Mouse (Mus musculus) liver, adult (tissue): ENCODE results near the gene B4galnt1.
A peak's percentile ranks its signal among the peaks of the same experiment; 100 is the strongest.

Source experiments
- GATA4 ChIP-seq: IDR thresholded peaks from 2 replicates; pipeline ENCODE4 v1.6.1; 2014; ENCODE audit warnings: mild to moderate bottlenecking, low read length; ENCODE audit not compliant: insufficient replicate concordance

Gene B4galnt1

DNA sequence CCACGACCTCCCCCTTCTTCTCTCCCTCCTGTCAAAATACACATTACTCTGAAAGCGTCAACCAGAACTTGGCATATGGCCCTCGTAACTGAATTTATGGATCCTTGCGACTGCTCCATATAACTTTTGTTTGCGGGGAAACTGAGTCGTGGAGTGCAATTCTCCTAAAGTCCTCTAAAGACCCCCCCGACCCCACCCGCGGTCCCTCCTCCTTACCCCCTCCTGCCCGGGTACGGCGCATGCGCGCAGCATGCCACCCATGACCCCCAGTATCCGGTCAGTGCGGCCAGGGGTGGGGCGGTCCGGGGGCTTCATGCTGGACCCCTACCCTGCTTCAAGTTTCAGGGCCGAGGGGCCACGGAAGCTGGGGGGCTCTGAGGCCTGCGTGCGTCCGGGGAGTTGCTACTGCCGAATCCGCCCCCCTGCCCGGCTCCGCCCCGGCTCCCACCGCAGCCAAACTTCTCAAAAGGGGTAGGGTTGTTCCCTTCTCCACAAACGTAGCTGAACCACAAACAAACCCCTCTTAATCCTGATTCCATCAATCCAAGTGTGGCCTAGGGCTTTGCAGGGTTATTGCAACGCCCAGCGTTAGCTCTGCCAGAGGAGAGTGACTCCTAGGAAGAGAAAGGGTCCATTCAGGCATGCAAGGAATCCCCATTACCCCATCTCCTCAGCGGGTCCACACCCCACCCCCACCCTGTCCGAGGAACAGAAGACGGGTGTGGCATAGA, 24.8 kb downstream of the B4galnt1 start, which contains the start of gene Arhgef25:
Gene Arhgef25 (minus strand): TSS at position 433 of the 731 bp plus-strand sequence.
- TF ChIP-seq GATA4: no peak

DNA sequence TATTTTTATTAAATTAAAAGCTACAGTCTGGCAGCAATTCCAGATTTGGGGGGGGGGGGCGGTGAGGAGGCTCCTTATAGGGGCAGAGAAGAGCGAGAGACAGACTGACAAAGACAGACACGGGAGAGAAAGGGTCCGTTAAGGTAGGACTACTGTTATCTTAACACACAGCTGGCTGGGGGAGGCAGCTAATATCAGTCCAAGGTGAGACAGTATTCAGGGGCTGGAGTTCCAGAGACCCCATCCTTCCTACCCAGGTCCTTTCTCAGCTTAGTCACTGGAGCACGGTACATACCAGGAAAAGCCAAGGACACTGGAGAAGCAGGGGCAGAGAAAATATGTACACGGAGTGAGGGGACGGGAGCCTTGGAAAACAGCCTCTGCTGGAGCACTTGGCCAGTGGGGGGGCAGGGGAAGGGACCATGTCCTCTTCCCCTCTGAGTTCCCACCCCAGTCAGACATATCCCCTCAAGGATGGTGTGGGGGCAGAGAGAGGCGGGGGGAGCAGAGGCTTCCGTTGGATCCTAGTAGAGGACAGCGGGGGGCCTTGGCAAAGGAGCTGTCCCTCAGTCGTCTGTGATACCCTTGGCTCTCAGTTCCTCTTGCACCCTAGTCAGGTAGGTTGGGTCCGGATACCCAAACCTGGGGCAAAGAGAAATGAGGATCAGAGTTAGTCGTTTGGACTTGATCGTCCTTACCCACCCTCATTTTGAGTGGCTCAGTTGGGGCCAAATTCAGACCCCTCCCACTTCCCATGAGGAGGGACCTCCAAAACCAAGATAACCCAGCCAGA, 25.6 kb downstream of the B4galnt1 start:
- TF ChIP-seq GATA4: no peak

DNA sequence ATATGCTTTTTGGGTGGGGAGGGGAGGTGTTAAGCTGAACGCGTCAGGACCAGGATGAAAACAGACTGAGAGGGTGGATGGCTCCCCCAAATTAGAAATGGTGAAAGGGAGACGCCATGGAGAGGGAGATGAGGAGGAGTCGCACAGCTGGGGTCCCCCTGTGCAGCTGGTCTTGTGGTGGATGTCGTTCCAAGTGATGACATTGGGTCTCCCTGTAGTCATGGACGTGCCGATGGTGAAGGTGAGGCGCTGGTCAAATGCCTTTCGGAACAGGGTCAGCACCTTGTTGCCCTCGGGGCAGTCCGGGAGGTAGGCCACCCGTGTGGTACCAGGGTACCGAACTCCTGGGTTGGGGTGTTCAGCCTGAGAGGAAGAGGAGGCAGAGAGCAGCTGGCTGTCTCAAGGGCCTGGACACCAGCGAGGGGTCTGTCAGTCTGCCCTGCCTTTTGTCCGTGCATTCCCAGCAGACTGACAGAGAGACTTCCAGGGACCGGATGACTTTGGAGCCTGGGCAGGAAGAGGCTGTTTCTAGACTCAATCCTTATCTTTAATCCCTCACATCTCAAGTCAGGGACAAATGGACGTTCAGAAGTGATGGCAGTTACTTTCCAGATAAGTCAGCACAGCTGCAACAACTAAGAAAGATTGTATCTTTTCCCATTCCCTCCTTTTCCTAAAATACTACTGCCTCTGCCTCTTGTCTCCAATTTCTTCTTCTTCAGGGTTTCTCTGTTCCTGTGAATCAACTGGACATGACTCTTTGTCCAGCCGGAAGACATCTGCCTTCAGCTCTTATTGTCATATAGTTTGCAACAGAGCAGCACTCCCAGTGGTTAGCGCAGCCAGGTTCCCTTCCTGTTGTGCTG, 26.4 kb downstream of the B4galnt1 start:
- 0 out of 2 replicates have a peak, but pooled peaks have one; percentile 33 for TF ChIP-seq GATA4

DNA sequence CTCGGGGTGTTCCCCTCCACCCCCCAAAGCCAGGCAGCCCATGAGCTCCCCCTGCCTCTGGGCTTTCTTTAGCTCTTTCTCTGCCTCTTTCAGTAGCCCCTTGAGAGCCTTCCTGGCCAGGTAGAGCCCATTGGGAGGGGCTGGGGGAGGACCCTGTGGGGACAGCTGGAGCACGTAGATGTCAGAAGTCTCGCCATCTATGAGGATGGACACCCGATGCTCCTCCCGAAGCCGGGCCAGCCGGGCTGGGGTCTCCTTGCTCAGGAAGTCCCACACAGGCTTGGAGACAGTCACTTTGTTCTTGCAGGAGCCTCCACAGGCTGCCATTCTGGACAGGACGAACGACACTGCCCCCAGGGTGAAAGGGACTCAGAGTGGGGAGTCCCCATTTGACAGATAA, 28.0 kb downstream of the B4galnt1 start:
- TF ChIP-seq GATA4: no peak

DNA sequence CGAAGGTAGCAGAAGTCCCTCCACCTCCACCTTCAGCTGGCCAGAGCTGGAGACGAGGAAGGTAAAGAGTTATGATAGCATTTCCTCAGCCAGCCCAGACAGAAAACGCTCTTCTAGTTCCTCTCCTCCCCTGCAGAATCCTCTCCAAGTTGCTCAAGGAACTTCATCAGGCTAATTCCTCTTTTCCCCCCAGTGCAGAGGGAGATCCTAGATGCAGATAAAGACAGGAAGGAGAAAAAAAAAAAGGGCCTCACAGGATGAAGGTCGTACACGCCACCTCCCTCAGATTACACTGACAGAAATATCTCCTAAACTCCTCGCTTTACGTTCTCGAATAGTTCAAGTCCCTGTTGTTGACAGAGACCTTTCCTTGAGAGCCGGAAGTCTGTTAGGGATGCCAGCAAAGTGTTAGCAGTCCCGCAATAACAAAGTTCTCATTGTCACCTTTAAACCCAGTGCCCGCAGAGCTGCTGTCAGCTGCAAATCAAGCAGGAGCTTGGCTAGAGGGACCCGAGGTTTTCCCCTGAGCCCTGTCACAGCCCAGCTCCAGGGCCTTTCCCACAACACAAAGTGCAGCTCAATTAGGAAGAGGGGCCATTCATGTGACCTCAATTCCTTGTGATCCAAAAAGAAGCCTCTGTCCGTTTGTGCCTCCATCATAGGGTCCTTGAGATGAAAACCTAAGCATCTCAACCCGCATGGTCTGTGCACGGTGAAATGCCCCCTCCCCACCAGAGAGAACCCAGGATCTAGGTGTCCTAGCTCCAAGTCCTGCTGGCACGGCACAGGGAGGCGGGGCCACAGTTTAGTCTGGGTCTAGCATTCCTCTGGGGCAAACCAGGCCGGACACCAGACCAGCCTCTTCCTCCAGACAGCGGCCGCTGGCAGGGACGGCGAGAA, 29.7 kb downstream of the B4galnt1 start:
- TF ChIP-seq GATA4: no peak

DNA sequence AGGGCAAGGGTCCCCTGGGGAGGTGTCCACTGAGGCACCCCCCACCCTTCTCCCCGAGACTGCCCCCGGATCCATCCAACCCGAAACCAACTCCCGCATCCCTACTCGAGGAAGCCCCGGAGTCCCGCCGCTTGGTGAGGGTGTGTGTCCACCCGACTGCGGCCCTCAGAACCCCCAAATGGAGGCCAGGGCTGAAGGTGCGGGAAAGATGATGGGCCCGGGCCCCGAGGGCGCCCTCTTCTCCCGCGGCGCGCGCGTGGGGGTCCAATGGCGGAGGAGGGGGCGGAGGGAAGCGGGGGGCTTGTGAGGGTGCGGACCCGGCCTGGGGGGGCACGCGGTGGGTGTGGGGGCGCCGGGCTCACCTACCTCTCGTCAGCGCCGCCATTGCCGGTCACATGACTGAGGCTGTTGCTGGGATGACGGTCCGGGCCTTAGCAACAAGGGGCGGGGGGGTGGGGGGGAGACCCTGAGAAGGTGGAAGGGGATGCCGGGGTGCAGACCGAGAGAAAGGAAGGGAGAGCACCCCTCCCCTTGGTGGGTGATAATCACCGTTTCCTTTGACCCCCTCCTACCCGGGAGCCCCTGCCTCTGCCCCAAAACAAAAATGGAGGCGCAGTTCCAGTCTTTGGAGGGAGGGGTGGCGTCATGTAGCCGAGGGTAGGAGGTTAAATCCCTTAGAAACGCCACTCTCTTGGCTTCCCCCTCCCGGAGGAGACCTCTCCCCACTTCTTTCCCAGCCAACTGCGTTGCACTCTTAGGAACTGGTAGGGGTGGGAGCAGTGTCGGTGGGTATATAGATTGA, 30.5 kb downstream of the B4galnt1 start, which contains the start of gene Dtx3:
Gene Dtx3 (minus strand): TSS at position 401 of the 802 bp plus-strand sequence.
- no peak for TF ChIP-seq GATA4

DNA sequence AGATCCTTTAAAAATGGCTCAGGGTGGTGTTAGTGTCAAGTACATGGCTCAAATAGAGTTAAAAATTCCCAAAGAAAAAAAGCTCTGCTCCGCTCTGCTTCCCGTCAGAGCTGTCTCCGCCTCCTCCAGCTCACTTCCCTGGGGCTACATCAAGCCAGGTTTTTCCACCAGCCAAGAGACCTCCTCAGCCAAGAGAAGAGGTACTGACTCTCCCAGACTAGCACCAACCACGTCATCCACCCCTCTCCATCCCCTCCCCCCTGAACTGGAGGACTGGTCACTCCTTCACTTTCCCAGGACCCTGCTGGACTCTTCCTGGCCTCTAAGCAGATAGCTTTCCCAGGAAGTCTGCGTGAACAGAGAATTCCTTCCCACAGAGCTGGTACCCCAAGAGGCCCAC, 31.4 kb downstream of the B4galnt1 start:
- TF ChIP-seq GATA4: no peak

DNA sequence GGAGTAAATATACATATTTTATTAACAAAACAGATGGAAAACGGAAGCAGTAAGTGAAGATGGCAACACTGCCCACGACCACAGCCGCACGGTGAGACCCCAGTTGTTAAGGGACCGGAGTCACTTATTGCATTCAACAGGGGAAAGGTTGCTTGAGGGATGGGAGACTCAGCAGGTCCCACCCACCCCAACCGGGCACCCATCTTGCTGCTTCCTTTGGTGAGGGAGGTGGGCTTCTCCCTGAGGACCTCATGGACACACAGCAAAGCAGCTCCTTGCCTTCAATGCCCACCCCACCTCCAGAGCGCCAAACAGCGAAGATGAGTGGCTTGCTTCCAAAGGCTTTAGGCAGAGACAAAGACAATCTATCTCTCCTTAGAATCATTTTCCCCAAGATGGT, 32.1 kb downstream of the B4galnt1 start:
- TF ChIP-seq GATA4: no peak

DNA sequence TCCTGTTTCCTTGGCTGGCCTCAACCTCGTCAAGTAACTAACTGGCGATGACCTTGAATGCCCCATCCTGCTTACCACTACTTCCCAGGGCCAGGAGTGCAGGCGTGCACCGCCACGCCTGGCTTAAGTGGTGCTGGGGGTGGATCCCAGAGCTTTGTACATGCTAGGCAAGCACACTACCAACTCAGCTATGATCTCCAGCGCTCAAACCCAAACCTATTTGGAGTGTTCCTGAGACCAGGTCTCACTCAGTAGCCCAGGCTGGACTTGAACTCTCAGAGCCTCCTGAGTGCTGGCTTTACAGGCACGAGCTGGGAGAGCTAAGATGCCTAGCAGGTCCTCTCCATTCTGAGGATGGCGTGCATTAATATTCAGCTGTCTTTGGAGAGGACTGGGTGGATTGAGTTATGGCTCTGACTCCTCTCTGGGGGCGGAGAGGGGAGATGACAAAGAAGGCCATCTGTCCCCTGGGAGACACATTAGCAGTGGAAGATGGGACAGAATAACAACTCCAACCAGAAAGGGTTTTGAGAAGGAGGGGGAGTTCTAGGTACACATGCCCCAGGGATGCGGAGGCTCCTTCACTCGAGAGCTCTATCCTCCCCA, 32.6 kb downstream of the B4galnt1 start:
- TF ChIP-seq GATA4: no peak

DNA sequence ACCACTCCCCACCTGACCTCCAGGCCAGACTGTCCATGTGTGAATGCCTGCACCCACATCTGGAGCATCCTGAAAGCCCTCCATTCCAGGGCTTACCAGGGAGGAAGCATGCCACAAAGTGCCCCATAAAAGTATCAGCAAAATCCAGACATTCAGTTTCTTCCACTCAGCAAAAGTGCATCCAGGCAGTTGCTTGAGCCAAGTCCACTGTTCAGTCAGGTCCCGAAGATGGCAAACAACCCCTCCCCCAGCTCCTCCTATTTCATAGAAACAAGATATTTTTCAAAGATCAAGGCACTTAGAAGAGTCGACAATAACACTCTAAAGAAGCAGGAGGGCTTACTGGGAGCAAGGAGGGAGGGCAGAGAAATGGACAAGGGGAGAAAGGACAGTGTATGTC, 33.5 kb downstream of the B4galnt1 start:
- no peak for TF ChIP-seq GATA4

DNA sequence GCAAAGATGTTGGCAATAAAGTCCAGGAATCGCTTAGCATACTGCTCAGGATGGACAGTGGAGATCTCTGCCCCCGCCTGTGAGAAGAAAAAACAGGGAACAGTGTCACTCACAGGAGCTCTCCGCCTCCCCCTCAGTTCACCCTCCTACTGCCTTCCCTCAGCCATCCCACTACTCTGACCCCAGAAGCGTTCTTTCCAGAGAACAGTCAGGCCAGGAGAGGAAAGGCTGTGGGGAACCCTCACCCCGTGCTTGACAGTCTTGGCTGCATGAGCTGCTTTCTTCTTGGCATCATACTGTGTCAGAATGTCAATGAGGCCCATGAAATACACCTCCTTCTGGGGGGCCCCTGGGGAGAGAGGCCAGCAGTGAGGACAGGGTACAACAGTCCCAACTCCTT, 34.0 kb downstream of the B4galnt1 start:
- no peak for TF ChIP-seq GATA4

DNA sequence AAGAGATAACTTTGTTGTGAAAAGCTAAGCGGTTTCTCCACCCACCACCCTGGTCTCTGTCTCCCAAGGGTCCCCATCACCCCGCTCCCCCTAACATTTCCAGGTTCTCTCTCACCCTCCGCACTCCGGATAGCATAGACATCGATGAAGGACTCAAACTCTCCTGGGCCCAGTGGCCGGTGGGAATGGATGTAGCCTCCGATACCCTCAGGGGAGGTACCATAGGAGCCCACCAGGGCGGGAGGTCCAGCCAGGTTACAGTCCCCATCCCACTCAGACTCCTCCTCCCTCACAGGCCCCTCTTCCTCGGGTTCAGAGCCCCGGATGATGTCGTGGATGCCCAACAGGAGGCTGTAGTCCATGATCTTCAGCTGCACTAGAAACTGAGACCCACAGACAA, 34.4 kb downstream of the B4galnt1 start:
- TF ChIP-seq GATA4: no peak

DNA sequence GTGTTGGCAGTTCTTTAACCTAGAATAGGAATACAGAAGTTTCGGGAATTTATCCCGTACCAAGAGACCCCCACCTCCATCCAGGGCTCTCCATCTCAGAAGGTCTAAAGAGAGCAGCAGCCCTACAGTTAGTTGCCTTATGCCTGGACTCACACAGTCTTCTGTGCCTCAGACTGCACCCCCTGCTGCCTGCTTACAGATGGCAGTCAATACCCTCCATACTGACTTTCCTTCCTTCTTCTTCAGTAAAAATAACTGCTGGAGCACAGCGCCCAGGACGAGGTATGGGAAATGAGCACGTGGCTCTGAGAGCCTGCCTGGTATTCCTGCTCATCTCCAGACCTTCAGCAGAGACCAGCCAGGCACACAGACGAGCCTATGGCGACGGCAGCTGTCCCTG, 35.3 kb downstream of the B4galnt1 start:
- no peak for TF ChIP-seq GATA4
